Mouse (Mus musculus): ENCODE data around the gene Ifih1. TPM values are rescaled to one million over a fixed set of nuclear protein-coding genes. Genes with fewer than 3 reads are reported as not detected.

Gene Ifih1
- polyA plus RNA-seq, 1 experiment = 0.07 TPM

- TF ChIP-seq USF1 (IDR thresholded peaks at IDR 0.05; ENCODE audit: low read depth) (no peak), CTCF (IDR thresholded peaks at IDR 0.05; ENCODE audit: control insufficient read depth, insufficient read depth, insufficient read length) (no peak), MYOD1 (IDR thresholded peaks at IDR 0.05; ENCODE audit: control insufficient read depth, insufficient read length, low read depth) (no peak), CEBPB (IDR thresholded peaks at IDR 0.05; ENCODE audit: low read depth) (no peak), MAX (IDR thresholded peaks at IDR 0.05) (no peak), FOSL1 (IDR thresholded peaks at IDR 0.05; ENCODE audit: insufficient read depth, low read length, poor library complexity, severe bottlenecking) (no peak), MYOG (IDR thresholded peaks at IDR 0.05; ENCODE audit: control insufficient read depth, extremely low read depth, insufficient read length) (no peak)
- Histone ChIP-seq H3K4me3 (ENCODE audit: insufficient read depth, poor library complexity, severe bottlenecking) (no peak overlapping the region), H3K79me2 (ENCODE audit: control insufficient read depth, insufficient read depth) (no peaks in the 10 kb centered on the region), H3K36me3 (ENCODE audit: control insufficient read depth, insufficient read depth) (no peaks in the 10 kb centered on the region), H3K79me3 (ENCODE audit: low read depth) (no peaks in the 10 kb centered on the region), H3ac (ENCODE audit: control insufficient read depth, insufficient read length, low read depth) (no peak overlapping the region), H3K27me3 (ENCODE audit: control insufficient read depth, insufficient read depth, insufficient read length) (no peaks in the 10 kb centered on the region)
These were observed 5.8 kb upstream of the Ifih1 start for GRCm38 (mm10) chr2:62651890-62652289.

- Histone ChIP-seq H3K4me3 (ENCODE audit: insufficient read depth, poor library complexity, severe bottlenecking) (no peak overlapping the region), H3K27me3 (ENCODE audit: control insufficient read depth, insufficient read depth, insufficient read length) (no peaks in the 10 kb centered on the region), H3K36me3 (ENCODE audit: control insufficient read depth, insufficient read depth) (no peaks in the 10 kb centered on the region), H3K79me2 (ENCODE audit: control insufficient read depth, insufficient read depth) (no peaks in the 10 kb centered on the region), H3K79me3 (ENCODE audit: low read depth) (no peaks in the 10 kb centered on the region), H3ac (ENCODE audit: control insufficient read depth, insufficient read length, low read depth) (no peak overlapping the region)
- TF ChIP-seq MAX (IDR thresholded peaks at IDR 0.05) (no peak), FOSL1 (IDR thresholded peaks at IDR 0.05; ENCODE audit: insufficient read depth, low read length, poor library complexity, severe bottlenecking) (no peak), USF1 (IDR thresholded peaks at IDR 0.05; ENCODE audit: low read depth) (no peak), CEBPB (IDR thresholded peaks at IDR 0.05; ENCODE audit: low read depth) (no peak), MYOD1 (IDR thresholded peaks at IDR 0.05; ENCODE audit: control insufficient read depth, insufficient read length, low read depth) (no peak), CTCF (IDR thresholded peaks at IDR 0.05; ENCODE audit: control insufficient read depth, insufficient read depth, insufficient read length) (no peak)
These were observed 725 bp upstream of the Ifih1 start for GRCm38 (mm10) chr2:62646671-62647289.

- no peaks in the 10 kb centered on the region for H3K79me2 ChIP-seq (ENCODE audit: control insufficient read depth, insufficient read depth)
These were observed 580 bp downstream of the Ifih1 start for GRCm38 (mm10) chr2:62645475-62645874.

GRCm38 (mm10) chr2:62644891-62645290 lies 1.2 kb downstream of the Ifih1 start:
- no peak overlapping the region for H3ac ChIP-seq (ENCODE audit: control insufficient read depth, insufficient read length, low read depth)
- H3K79me2 ChIP-seq (ENCODE audit: control insufficient read depth, insufficient read depth) = no peaks in the 10 kb centered on the region
- H3K79me3 ChIP-seq (ENCODE audit: low read depth) = no peaks in the 10 kb centered on the region
- H3K4me3 ChIP-seq (ENCODE audit: insufficient read depth, poor library complexity, severe bottlenecking) = no peak overlapping the region
- no peaks in the 10 kb centered on the region for H3K36me3 ChIP-seq (ENCODE audit: control insufficient read depth, insufficient read depth)
- no peaks in the 10 kb centered on the region for H3K27me3 ChIP-seq (ENCODE audit: control insufficient read depth, insufficient read depth, insufficient read length)
- no peak for TF ChIP-seq MYOG (IDR thresholded peaks at IDR 0.05; ENCODE audit: control insufficient read depth, extremely low read depth, insufficient read length)
- no peak for TF ChIP-seq MAX (IDR thresholded peaks at IDR 0.05)
- TF ChIP-seq MYOD1 (IDR thresholded peaks at IDR 0.05; ENCODE audit: control insufficient read depth, insufficient read length, low read depth) = no peak
- no peak for TF ChIP-seq CEBPB (IDR thresholded peaks at IDR 0.05; ENCODE audit: low read depth)
- no peak for TF ChIP-seq CTCF (IDR thresholded peaks at IDR 0.05; ENCODE audit: control insufficient read depth, insufficient read depth, insufficient read length)
- no peak for TF ChIP-seq FOSL1 (IDR thresholded peaks at IDR 0.05; ENCODE audit: insufficient read depth, low read length, poor library complexity, severe bottlenecking)
- TF ChIP-seq USF1 (IDR thresholded peaks at IDR 0.05; ENCODE audit: low read depth) = no peak

More at GRCm38 (mm10) chr2:62645475-62645874, 580 bp downstream of the Ifih1 start:
- no peak for TF ChIP-seq CEBPB (IDR thresholded peaks at IDR 0.05; ENCODE audit: low read depth)
- no peak for TF ChIP-seq MAX (IDR thresholded peaks at IDR 0.05)
- TF ChIP-seq CTCF (IDR thresholded peaks at IDR 0.05; ENCODE audit: control insufficient read depth, insufficient read depth, insufficient read length) = no peak
- no peak overlapping the region for H3K4me3 ChIP-seq (ENCODE audit: insufficient read depth, poor library complexity, severe bottlenecking)
- H3K79me3 ChIP-seq (ENCODE audit: low read depth) = no peaks in the 10 kb centered on the region
- no peaks in the 10 kb centered on the region for H3K36me3 ChIP-seq (ENCODE audit: control insufficient read depth, insufficient read depth)
- no peaks in the 10 kb centered on the region for H3K27me3 ChIP-seq (ENCODE audit: control insufficient read depth, insufficient read depth, insufficient read length)
- H3ac ChIP-seq (ENCODE audit: control insufficient read depth, insufficient read length, low read depth) = no peak overlapping the region

GRCm38 (mm10) chr2:62643405-62644305 lies 2.4 kb downstream of the Ifih1 start:
- Histone ChIP-seq H3ac (ENCODE audit: control insufficient read depth, insufficient read length, low read depth) (no peak overlapping the region), H3K4me3 (ENCODE audit: insufficient read depth, poor library complexity, severe bottlenecking) (no peak overlapping the region), H3K79me2 (ENCODE audit: control insufficient read depth, insufficient read depth) (no peaks in the 10 kb centered on the region), H3K36me3 (ENCODE audit: control insufficient read depth, insufficient read depth) (no peaks in the 10 kb centered on the region), H3K27me3 (ENCODE audit: control insufficient read depth, insufficient read depth, insufficient read length) (no peaks in the 10 kb centered on the region), H3K79me3 (ENCODE audit: low read depth) (no peaks in the 10 kb centered on the region)
- TF ChIP-seq MYOG (IDR thresholded peaks at IDR 0.05; ENCODE audit: control insufficient read depth, extremely low read depth, insufficient read length) (no peak), CTCF (IDR thresholded peaks at IDR 0.05; ENCODE audit: control insufficient read depth, insufficient read depth, insufficient read length) (no peak), MAX (IDR thresholded peaks at IDR 0.05) (no peak), CEBPB (IDR thresholded peaks at IDR 0.05; ENCODE audit: low read depth) (no peak), MYOD1 (IDR thresholded peaks at IDR 0.05; ENCODE audit: control insufficient read depth, insufficient read length, low read depth) (no peak), FOSL1 (IDR thresholded peaks at IDR 0.05; ENCODE audit: insufficient read depth, low read length, poor library complexity, severe bottlenecking) (no peak), USF1 (IDR thresholded peaks at IDR 0.05; ENCODE audit: low read depth) (no peak)
